Mouse (Mus musculus): ENCODE results near the gene Anks1. TPM values are rescaled to one million over a fixed set of nuclear protein-coding genes. Genes with fewer than 3 reads are reported as not detected.
"Not testable (repeated sequence)": the region's sequence is repeated elsewhere in the genome, so short reads cannot be mapped to it uniquely, and the experiment has no call there.

Gene Anks1
- polyA plus RNA-seq, 1 experiment from 2014 or later: 12.3 TPM

- H3K27me3 ChIP-seq: no peaks in the 10 kb centered on the region
- H3K36me3 ChIP-seq: no peaks in the 10 kb centered on the region
- H3K4me2 ChIP-seq: no peak overlapping the region
- no peak overlapping the region for H3K27ac ChIP-seq
- H3K9ac ChIP-seq: no peak overlapping the region
- H3K4me3 ChIP-seq: no peak overlapping the region
- H3K4me1 ChIP-seq: peaks cover 48% of the 10 kb centered on the region
- ATAC-seq (ENCODE audit: insufficient number of reproducible peaks, low FRiP score, low TSS enrichment, low read depth): no peak
- H3K9me3 ChIP-seq: no peaks in the 10 kb centered on the region
- 81% methylated on average over 9 of the region's 9 CpGs for WGBS
Measured at GRCm38 (mm10) chr17:27968033-27968750, 59.1 kb downstream of the Anks1 start.

- H3K9me3 ChIP-seq: no peaks in the 10 kb centered on the region
- H3K9ac ChIP-seq: no peak overlapping the region
- H3K4me2 ChIP-seq: no peak overlapping the region
- no peaks in the 10 kb centered on the region for H3K36me3 ChIP-seq
- no peak overlapping the region for H3K27ac ChIP-seq
- WGBS: 90% methylated on average over 5 of the region's 5 CpGs
- ATAC-seq (ENCODE audit: insufficient number of reproducible peaks, low FRiP score, low TSS enrichment, low read depth): no peak
- H3K4me3 ChIP-seq: no peak overlapping the region
- peaks cover 46% of the 10 kb centered on the region for H3K4me1 ChIP-seq
- H3K27me3 ChIP-seq: no peaks in the 10 kb centered on the region
Measured at GRCm38 (mm10) chr17:27968903-27969302, 59.8 kb downstream of the Anks1 start.

- H3K9ac ChIP-seq: no peak overlapping the region
- no peaks in the 10 kb centered on the region for H3K9me3 ChIP-seq
- no peak overlapping the region for H3K4me2 ChIP-seq
- no peaks in the 10 kb centered on the region for H3K36me3 ChIP-seq
- peaks cover 41% of the 10 kb centered on the region for H3K4me1 ChIP-seq
- no peak for ATAC-seq (ENCODE audit: insufficient number of reproducible peaks, low FRiP score, low TSS enrichment, low read depth)
- no peak overlapping the region for H3K4me3 ChIP-seq
- WGBS: 68% methylated on average over 8 of the region's 8 CpGs
- no peaks in the 10 kb centered on the region for H3K27me3 ChIP-seq
- H3K27ac ChIP-seq: no peak overlapping the region; the same call in 1 of the 2 replicates
Measured at GRCm38 (mm10) chr17:27969365-27969764, 60.3 kb downstream of the Anks1 start.

- ATAC-seq (ENCODE audit: insufficient number of reproducible peaks, low FRiP score, low TSS enrichment, low read depth): no peak
- no peaks in the 10 kb centered on the region for H3K27me3 ChIP-seq
- H3K4me1 ChIP-seq: peaks cover 41% of the 10 kb centered on the region
- 82% methylated on average over 5 of the region's 5 CpGs for WGBS
- peaks cover 2% of the 10 kb centered on the region; the same call in 1 of the 2 replicates for H3K36me3 ChIP-seq
- H3K9me3 ChIP-seq: no peaks in the 10 kb centered on the region
- H3K4me3 ChIP-seq: no peak overlapping the region
- H3K4me2 ChIP-seq: no peak overlapping the region
- H3K9ac ChIP-seq: no peak overlapping the region
- no peak overlapping the region for H3K27ac ChIP-seq
Measured at GRCm38 (mm10) chr17:27969896-27970295, 60.8 kb downstream of the Anks1 start.

DNA sequence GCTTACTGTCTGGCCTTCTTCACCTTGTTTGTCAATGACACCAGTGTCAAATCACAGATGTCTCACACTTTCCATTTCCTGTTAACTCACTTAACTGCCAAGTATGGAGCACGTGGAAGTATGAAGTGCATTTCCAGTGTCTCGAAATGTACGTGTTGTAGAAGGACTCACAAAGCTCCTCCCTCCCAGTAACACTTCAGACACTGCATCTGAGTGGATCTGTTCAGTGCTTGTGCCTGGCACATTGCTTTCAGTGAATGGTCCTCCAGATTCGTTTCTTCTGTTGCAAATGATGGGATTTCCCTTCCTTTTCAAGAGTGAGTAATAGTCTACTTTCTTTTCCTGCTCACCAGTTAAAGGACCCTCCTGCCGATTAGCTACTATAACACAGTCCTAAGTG, 61.2 kb downstream of the Anks1 start:
- WGBS: 78% methylated on average over 5 of the region's 5 CpGs
- H3K27me3 ChIP-seq: no peaks in the 10 kb centered on the region
- peaks cover 6% of the 10 kb centered on the region; the same call in 1 of the 2 replicates for H3K36me3 ChIP-seq
- H3K4me1 ChIP-seq: peaks cover 41% of the 10 kb centered on the region
- no peak overlapping the region; the same call in 1 of the 2 replicates for H3K27ac ChIP-seq
- no peak for ATAC-seq (ENCODE audit: insufficient number of reproducible peaks, low FRiP score, low TSS enrichment, low read depth)
- H3K9ac ChIP-seq: no peak overlapping the region
- H3K9me3 ChIP-seq: no peaks in the 10 kb centered on the region
- no peak overlapping the region for H3K4me2 ChIP-seq
- H3K4me3 ChIP-seq: no peak overlapping the region

- H3K4me1 ChIP-seq: peaks cover 41% of the 10 kb centered on the region
- no peak overlapping the region for H3K4me2 ChIP-seq
- H3K27ac ChIP-seq: peak overlapping the region; percentile 43
- H3K4me3 ChIP-seq: no peak overlapping the region
- H3K36me3 ChIP-seq: peaks cover 13% of the 10 kb centered on the region
- no peak for ATAC-seq (ENCODE audit: insufficient number of reproducible peaks, low FRiP score, low TSS enrichment, low read depth)
- no peaks in the 10 kb centered on the region for H3K27me3 ChIP-seq
- no peak overlapping the region for H3K9ac ChIP-seq
- WGBS: 59% methylated on average over 9 of the region's 9 CpGs
- H3K9me3 ChIP-seq: no peaks in the 10 kb centered on the region
Measured at GRCm38 (mm10) chr17:27971496-27971895, 62.4 kb downstream of the Anks1 start.

- no peak overlapping the region for H3K9ac ChIP-seq
- H3K36me3 ChIP-seq: peaks cover 31% of the 10 kb centered on the region
- H3K4me3 ChIP-seq: no peak overlapping the region
- peaks cover 36% of the 10 kb centered on the region for H3K4me1 ChIP-seq
- 70% methylated on average over 4 of the region's 4 CpGs for WGBS
- no peak overlapping the region for H3K4me2 ChIP-seq
- H3K27ac ChIP-seq: no peak overlapping the region
- ATAC-seq (ENCODE audit: insufficient number of reproducible peaks, low FRiP score, low TSS enrichment, low read depth): no peak
- H3K9me3 ChIP-seq: no peaks in the 10 kb centered on the region
- H3K27me3 ChIP-seq: no peaks in the 10 kb centered on the region
Measured at GRCm38 (mm10) chr17:27973337-27973736, 64.2 kb downstream of the Anks1 start.

GRCm38 (mm10) chr17:27976266-27976665, 67.2 kb downstream of the Anks1 start:
- no peak overlapping the region for H3K9ac ChIP-seq
- H3K4me3 ChIP-seq: no peak overlapping the region
- H3K27me3 ChIP-seq: no peaks in the 10 kb centered on the region
- no peak for ATAC-seq (ENCODE audit: insufficient number of reproducible peaks, low FRiP score, low TSS enrichment, low read depth)
- peaks cover 12% of the 10 kb centered on the region for H3K4me1 ChIP-seq
- peaks cover 44% of the 10 kb centered on the region for H3K36me3 ChIP-seq
- no peaks in the 10 kb centered on the region for H3K9me3 ChIP-seq
- 93% methylated on average over 14 of the region's 14 CpGs for WGBS
- no peak overlapping the region for H3K27ac ChIP-seq
- no peak overlapping the region for H3K4me2 ChIP-seq

DNA sequence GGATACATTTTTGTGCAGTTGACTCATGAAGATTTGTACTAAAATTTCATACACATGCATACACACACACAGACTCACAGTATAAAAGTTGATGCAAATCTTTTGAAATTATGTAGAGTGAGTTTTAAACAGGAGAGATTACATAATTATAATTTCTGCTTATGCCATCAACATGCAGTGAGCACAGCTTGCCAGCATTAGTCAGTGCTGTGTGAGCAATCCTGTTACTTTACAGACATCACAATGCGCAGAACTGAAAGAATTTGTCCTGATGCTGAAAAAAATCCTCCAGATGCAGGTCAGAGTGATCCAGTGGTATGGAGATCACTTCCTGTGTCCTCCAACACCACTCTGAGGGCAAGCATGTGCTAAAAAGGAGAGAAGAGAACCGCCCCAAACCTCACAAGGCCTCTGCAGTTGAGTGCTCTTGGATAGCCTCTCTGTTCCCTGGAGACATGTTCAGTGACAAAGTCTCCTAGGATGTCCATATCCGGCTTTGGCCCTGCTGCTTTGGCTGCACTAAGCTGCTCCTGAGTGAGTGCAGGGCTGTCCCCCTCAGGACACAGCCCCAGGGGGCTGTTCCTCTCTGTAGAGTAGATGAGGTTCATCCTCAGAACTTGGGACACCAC, 68.0 kb downstream of the Anks1 start:
- 89% methylated on average over 3 of the region's 3 CpGs for WGBS
- no peaks in the 10 kb centered on the region for H3K27me3 ChIP-seq
- no peak overlapping the region for H3K4me3 ChIP-seq
- no peak overlapping the region for H3K9ac ChIP-seq
- H3K4me2 ChIP-seq: no peak overlapping the region
- no peak overlapping the region for H3K27ac ChIP-seq
- peaks cover 44% of the 10 kb centered on the region for H3K36me3 ChIP-seq
- no peaks in the 10 kb centered on the region for H3K9me3 ChIP-seq
- ATAC-seq (ENCODE audit: insufficient number of reproducible peaks, low FRiP score, low TSS enrichment, low read depth): no peak
- peaks cover 3% of the 10 kb centered on the region for H3K4me1 ChIP-seq

GRCm38 (mm10) chr17:27980391-27980955, 71.4 kb downstream of the Anks1 start:
- no peak for ATAC-seq (ENCODE audit: insufficient number of reproducible peaks, low FRiP score, low TSS enrichment, low read depth)
- H3K4me3 ChIP-seq: no peak overlapping the region
- no peak overlapping the region for H3K4me2 ChIP-seq
- 95% methylated on average over 3 of the region's 3 CpGs for WGBS
- peaks cover 44% of the 10 kb centered on the region for H3K36me3 ChIP-seq
- no peak overlapping the region for H3K27ac ChIP-seq
- no peak overlapping the region for H3K9ac ChIP-seq
- no peaks in the 10 kb centered on the region for H3K4me1 ChIP-seq
- H3K9me3 ChIP-seq: no peaks in the 10 kb centered on the region
- no peaks in the 10 kb centered on the region for H3K27me3 ChIP-seq

GRCm38 (mm10) chr17:27981451-27982069, 72.5 kb downstream of the Anks1 start:
- Histone ChIP-seq H3K9ac (no peak overlapping the region), H3K4me2 (no peak overlapping the region), H3K4me1 (no peaks in the 10 kb centered on the region), H3K27me3 (no peaks in the 10 kb centered on the region), H3K27ac (no peak overlapping the region), H3K36me3 (peaks cover 47% of the 10 kb centered on the region), H3K9me3 (no peaks in the 10 kb centered on the region), H3K4me3 (no peak overlapping the region)
- 84% methylated on average over 5 of the region's 5 CpGs for WGBS
- no peak for ATAC-seq (ENCODE audit: insufficient number of reproducible peaks, low FRiP score, low TSS enrichment, low read depth)

- ATAC-seq (ENCODE audit: insufficient number of reproducible peaks, low FRiP score, low TSS enrichment, low read depth); H3K4me1 ChIP-seq; H3K27me3 ChIP-seq; H3K4me3 ChIP-seq; H3K4me2 ChIP-seq; H3K9ac ChIP-seq; H3K27ac ChIP-seq; H3K9me3 ChIP-seq: not testable (repeated sequence)
- 86% methylated on average over 13 of the region's 14 CpGs for WGBS
- H3K36me3 ChIP-seq: peaks cover 47% of the 10 kb centered on the region
Measured at GRCm38 (mm10) chr17:27982070-27982457, 73.0 kb downstream of the Anks1 start.

All from limb, embryonic 15.5 days (tissue).